Mouse (Mus musculus) lung, adult 2 months (tissue): Measurements from ENCODE around the gene Dok1.

ENCODE experiments used
- CTCF ChIP-seq: fragments of 200-500 bp; IDR thresholded peaks from 2 replicates; pipeline ENCODE4 v1.5.1; 2011; ENCODE audit warnings: mild to moderate bottlenecking, low read length, control low read depth; ENCODE audit not compliant: insufficient read depth
- POLR2A ChIP-seq: fragments of 200-500 bp; IDR thresholded peaks from 2 replicates; pipeline ENCODE4 v1.6.1; 2011; ENCODE audit warnings: low read depth, mild to moderate bottlenecking, control low read depth, low read length, borderline replicate concordance; ENCODE audit errors: extremely low read depth

DNA sequence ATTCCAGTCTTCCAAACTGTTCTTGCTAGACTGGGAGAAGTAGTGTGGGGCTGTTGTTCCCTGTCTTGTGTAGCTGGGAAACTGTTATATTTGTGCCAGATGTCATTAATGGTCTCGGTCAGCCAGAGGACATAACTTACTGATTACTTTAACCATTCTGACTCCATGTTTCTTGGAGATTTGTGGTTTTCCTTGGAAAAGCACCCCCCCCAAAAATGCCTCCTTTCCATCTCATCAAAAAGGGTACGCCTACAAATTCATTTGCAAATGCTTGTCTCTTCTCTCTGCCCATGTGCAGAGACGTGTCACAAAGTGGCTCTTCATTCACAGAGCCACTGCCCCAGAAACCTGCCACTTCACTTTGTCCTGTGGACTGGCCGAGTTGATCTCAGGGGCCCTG lies 8.8 kb downstream of the Dok1 start:
- TF ChIP-seq CTCF (no peak), POLR2A (no peak)
